Mouse (Mus musculus) cerebellum, adult 2 months (tissue): ENCODE results near the gene Prdm10. TPM values are rescaled to one million over a fixed set of nuclear protein-coding genes. Genes with fewer than 3 reads are reported as not detected.

Experiments
- DNase-seq, 2 experiments: peaks; one replicate each; pipeline ENCODE4 v3.0.0; 2021
- H3K27ac ChIP-seq: fragments of 200-500 bp; 2 replicates; pipeline ENCODE4 v1.5.1; 2012; ENCODE audit warnings: low read length, control low read depth, inconsistent platforms; ENCODE audit not compliant: insufficient read depth
- H3K27me3 ChIP-seq: fragments of 200-500 bp; 2 replicates; pipeline ENCODE4 v1.6.1; 2012; ENCODE audit warnings: inconsistent platforms, mild to moderate bottlenecking, low read length, moderate library complexity; ENCODE audit not compliant: control insufficient read depth, insufficient read depth
- H3K4me1 ChIP-seq: fragments of 200-500 bp; 2 replicates; pipeline ENCODE4 v1.6.1; 2011; ENCODE audit warnings: low read length; ENCODE audit not compliant: control insufficient read depth, insufficient read depth
- H3K4me3 ChIP-seq: fragments of 200-500 bp; replicated peaks from 2 replicates; pipeline ENCODE3; 2011; ENCODE audit warnings: mild to moderate bottlenecking, low read depth, low read length, control low read depth; ENCODE audit not compliant: insufficient read depth
- CTCF ChIP-seq: fragments of 200-500 bp; IDR thresholded peaks from 2 replicates; pipeline ENCODE4 v1.5.1; 2011; ENCODE audit warnings: low read depth, mild to moderate bottlenecking, control low read depth, low read length, moderate library complexity, borderline replicate concordance; ENCODE audit not compliant: insufficient read depth
- POLR2A ChIP-seq: fragments of 200-500 bp; IDR thresholded peaks from 2 replicates; pipeline ENCODE4 v1.6.1; 2011; ENCODE audit warnings: low read length, control low read depth, borderline replicate concordance; ENCODE audit not compliant: insufficient read depth
- WGBS: fragments of 180-500 bp; shearing (Covaris S2); methylation state at CpG from one replicate; pipeline ENCODE4 v1.1.7; 2018; 5-methylcytosine and 5-hydroxymethylcytosine counted together
- polyA plus RNA-seq: library from polyadenylated mRNA; depleted of rRNA; stranded (reverse); fragments of >200 nt; gene quantifications from 2 replicates; pipeline ENCODE4 v1.2.3, GENCODE M21; 2012

Gene Prdm10
- polyA plus RNA-seq, 1 experiment = 21.5 TPM

DNA sequence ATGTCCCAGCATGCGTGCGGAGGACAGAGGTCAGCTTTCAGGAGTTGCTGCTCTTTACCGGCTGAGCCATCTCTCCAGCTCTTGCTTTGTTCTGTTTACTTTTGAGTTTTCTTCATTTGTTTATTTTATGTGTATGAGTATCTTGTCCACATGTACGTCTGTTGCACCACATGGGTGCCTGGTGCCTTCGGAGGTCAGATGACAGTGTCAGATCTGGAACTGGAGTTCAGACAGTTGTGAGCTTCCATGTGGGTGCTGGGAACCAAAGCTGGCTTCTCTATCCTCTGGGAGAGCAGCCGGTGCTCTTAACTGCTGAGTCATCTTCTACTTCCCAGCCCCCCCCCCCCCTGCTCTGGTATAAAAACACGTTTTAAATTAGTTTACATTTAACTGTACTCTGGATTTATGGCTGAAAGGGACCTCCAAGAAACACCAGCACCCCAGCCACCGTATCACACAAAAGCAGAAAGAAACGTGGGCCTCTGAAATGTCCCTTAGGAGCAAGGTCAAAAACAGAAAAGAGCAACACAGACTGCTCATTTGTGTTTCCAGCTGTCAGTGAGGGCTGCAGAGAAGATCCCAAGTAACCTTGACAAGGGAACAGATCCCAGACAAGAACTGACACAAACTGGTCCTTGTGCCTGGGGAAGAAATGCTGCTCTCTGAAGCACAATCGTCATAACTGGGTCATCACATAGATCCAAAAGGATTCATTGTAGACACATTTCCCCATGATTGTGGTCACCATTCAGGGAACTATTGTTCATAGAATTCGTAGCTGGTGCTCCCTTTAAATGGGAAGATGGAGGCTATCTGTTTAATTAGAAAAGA is 26.3 kb upstream of the Prdm10 start:
- TF ChIP-seq CTCF (no peak), POLR2A (no peak)
- no peak for DNase-seq
- Histone ChIP-seq H3K4me3 (no peak overlapping the region), H3K27me3 (no peaks in the 10 kb centered on the region), H3K27ac (no peak overlapping the region), H3K4me1 (no peaks in the 10 kb centered on the region)
- 83% methylated on average over 11 of the region's 11 CpGs for WGBS

- no peak for TF ChIP-seq CTCF
- TF ChIP-seq POLR2A = no peak
- no peak for DNase-seq
- H3K4me1 ChIP-seq = no peaks in the 10 kb centered on the region
- WGBS = 97% methylated on average over 7 of the region's 7 CpGs
- H3K27ac ChIP-seq = no peak overlapping the region
- H3K27me3 ChIP-seq = no peaks in the 10 kb centered on the region
- no peak overlapping the region for H3K4me3 ChIP-seq
Measured at GRCm38 (mm10) chr9:31254697-31255004, 25.7 kb upstream of the Prdm10 start.

- Histone ChIP-seq H3K4me1 (no peaks in the 10 kb centered on the region), H3K4me3 (no peak overlapping the region), H3K27me3 (no peaks in the 10 kb centered on the region), H3K27ac (no peak overlapping the region)
- no peak for TF ChIP-seq POLR2A
- no peak for TF ChIP-seq CTCF
- WGBS = 85% methylated on average over 7 of the region's 7 CpGs
- no peak for DNase-seq
Measured at GRCm38 (mm10) chr9:31255953-31256352, 24.4 kb upstream of the Prdm10 start.

DNA sequence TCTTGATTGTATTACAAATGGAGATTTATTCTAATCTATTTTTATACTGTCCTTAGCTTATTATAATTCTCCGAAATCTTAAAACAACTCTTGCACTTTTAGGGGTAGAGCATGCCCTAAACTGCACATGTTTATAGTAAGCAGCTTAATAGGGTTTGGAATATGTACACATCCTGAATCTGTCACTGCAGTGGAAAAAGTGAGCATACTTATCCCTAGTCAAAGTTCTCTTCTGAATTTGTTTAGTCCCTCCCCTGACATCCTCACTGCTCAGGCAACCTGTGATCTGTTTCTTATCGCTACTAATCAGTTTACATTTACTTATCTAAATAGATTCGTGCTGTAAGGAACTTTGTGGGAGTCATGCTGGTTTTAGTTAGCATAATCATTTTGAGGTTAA is 22.1 kb upstream of the Prdm10 start:
- Histone ChIP-seq H3K4me1 (no peaks in the 10 kb centered on the region), H3K27me3 (no peaks in the 10 kb centered on the region), H3K4me3 (no peak overlapping the region), H3K27ac (no peak overlapping the region)
- DNase-seq = no peak
- TF ChIP-seq POLR2A (no peak), CTCF (no peak)
- 87% methylated on average over 3 of the region's 3 CpGs for WGBS

DNA sequence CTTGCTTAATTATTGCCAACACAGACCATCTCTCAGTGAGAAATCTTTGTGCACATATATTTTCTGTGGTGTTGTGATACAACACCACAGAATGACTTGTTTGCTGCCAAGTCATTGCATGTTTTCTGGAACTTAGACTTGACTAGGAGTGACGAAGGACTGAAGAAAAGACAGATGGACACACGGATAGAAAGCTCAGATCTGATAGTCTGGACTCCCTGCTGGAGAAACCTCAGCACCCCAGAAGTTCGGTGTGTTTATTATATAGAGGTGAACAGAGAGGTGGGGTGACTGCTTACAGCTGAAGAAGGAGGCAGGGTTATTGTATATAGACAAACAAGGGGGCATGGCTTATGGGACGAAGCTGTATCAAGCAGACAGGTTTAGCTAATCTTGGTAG is 20.1 kb upstream of the Prdm10 start:
- Histone ChIP-seq H3K27me3 (no peaks in the 10 kb centered on the region), H3K27ac (no peak overlapping the region), H3K4me3 (no peak overlapping the region), H3K4me1 (no peaks in the 10 kb centered on the region)
- TF ChIP-seq POLR2A (no peak), CTCF (no peak)
- 70% methylated on average over 4 of the region's 4 CpGs for WGBS
- no peak for DNase-seq

GRCm38 (mm10) chr9:31262226-31263105 is 17.9 kb upstream of the Prdm10 start:
- TF ChIP-seq POLR2A (no peak), CTCF (no peak)
- WGBS = 67% methylated on average over 4 of the region's 4 CpGs

DNA sequence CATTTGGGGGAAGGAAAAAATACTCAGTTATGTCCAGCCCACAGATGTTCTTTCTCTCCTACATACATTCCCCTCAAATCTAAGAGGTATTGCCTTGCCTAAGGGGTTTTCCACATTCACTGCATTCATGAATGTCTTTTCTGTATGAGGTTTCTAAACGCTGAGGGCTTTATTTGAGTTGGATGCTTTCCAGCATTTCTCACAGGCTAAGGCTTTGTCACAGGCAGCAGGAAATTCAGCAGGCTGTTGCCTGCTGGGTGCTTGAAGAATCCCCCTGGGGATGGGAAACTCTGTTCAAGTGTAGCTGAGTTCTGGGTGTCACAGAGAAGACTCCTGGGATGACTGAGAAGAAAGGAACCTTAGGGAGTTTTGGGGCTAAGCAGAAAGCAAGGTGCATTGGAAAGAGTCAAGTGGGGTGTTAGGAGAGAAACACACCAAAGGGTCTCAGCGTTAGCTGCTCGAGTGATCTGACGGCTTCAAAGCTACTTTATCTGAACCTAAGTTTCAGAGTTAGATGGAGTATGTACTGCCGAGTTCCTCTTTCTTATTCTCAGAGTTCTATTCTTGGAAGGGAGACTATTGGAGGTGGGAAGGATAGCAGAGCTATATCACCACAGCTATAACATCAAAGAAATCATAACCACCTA is 14.2 kb upstream of the Prdm10 start:
- TF ChIP-seq CTCF (no peak), POLR2A (no peak)
- DNase-seq = no peak
- H3K4me3 ChIP-seq = no peak overlapping the region
- no peak overlapping the region for H3K27ac ChIP-seq
- WGBS = 59% methylated on average over 5 of the region's 5 CpGs
- H3K4me1 ChIP-seq = no peaks in the 10 kb centered on the region
- no peaks in the 10 kb centered on the region for H3K27me3 ChIP-seq

More at GRCm38 (mm10) chr9:31262226-31263105, 17.9 kb upstream of the Prdm10 start:
- no peaks in the 10 kb centered on the region for H3K27me3 ChIP-seq
- DNase-seq = no peak
- no peaks in the 10 kb centered on the region for H3K4me1 ChIP-seq
- H3K27ac ChIP-seq = no peak overlapping the region
- H3K4me3 ChIP-seq = no peak overlapping the region
